Mouse (Mus musculus) kidney, postnatal 25 days (tissue): ENCODE results near the gene Rgs19.

ENCODE experiments used
- DNase-seq, 2 experiments: peaks; one replicate each; pipeline ENCODE4 v3.0.0; 2021; ENCODE audit warnings: mixed read lengths in 2 of 2

Gene Rgs19

GRCm38 (mm10) chr2:181693339-181694280 is at the start of gene Rgs19:
TSS of gene Rgs19 (minus strand) at chr2:181693977.
- DNase-seq, result peak; percentile 77 to 88

GRCm38 (mm10) chr2:181730051-181730450 is 36.3 kb upstream of the Rgs19 start:
- DNase-seq, result no peak

GRCm38 (mm10) chr2:181727659-181728262 is 34.0 kb upstream of the Rgs19 start:
- no peak for DNase-seq

GRCm38 (mm10) chr2:181722213-181722612 is 28.4 kb upstream of the Rgs19 start:
- DNase-seq, result peak in 1 of 2 experiments; percentile 47

- no peak for DNase-seq
These were observed 27.4 kb upstream of the Rgs19 start for GRCm38 (mm10) chr2:181721200-181721599.

GRCm38 (mm10) chr2:181720061-181720460 is 26.3 kb upstream of the Rgs19 start:
- DNase-seq, result no peak

GRCm38 (mm10) chr2:181716991-181717390 is 23.2 kb upstream of the Rgs19 start:
- DNase-seq, result no peak

GRCm38 (mm10) chr2:181715382-181715781 is 21.6 kb upstream of the Rgs19 start:
- no peak for DNase-seq

- DNase-seq, result no peak
These were observed 21.1 kb upstream of the Rgs19 start, which contains the start of gene Oprl1 for GRCm38 (mm10) chr2:181714903-181715326. TSS of gene Oprl1 (plus strand) at chr2:181715016.

- no peak for DNase-seq
These were observed 20.0 kb upstream of the Rgs19 start for GRCm38 (mm10) chr2:181713749-181714148.

GRCm38 (mm10) chr2:181706668-181707067 is 12.9 kb upstream of the Rgs19 start:
- peak in 1 of 2 experiments; percentile 29 for DNase-seq

GRCm38 (mm10) chr2:181698241-181698640 is 4.5 kb upstream of the Rgs19 start, which contains the start of gene Lkaaear1:
TSS of gene Lkaaear1 (minus strand) at chr2:181698442.
- DNase-seq, result no peak

- peak in 1 of 2 experiments; percentile 25 for DNase-seq
These were observed 3.1 kb upstream of the Rgs19 start for GRCm38 (mm10) chr2:181696801-181697420.

- no peak for DNase-seq
These were observed 2.0 kb upstream of the Rgs19 start for GRCm38 (mm10) chr2:181695776-181696175.

GRCm38 (mm10) chr2:181694581-181694980 is 804 bp upstream of the Rgs19 start:
- no peak for DNase-seq

GRCm38 (mm10) chr2:181692304-181692703 is 1.5 kb downstream of the Rgs19 start:
- DNase-seq, result peak in 1 of 2 experiments; percentile 21

- no peak for DNase-seq
These were observed 2.2 kb downstream of the Rgs19 start for GRCm38 (mm10) chr2:181691571-181691970.

- no peak for DNase-seq
These were observed 2.7 kb downstream of the Rgs19 start for GRCm38 (mm10) chr2:181691083-181691482.

- no peak for DNase-seq
These were observed 4.2 kb downstream of the Rgs19 start for GRCm38 (mm10) chr2:181689466-181690160.

- no peak for DNase-seq
These were observed 6.2 kb downstream of the Rgs19 start for GRCm38 (mm10) chr2:181687586-181687985.

- DNase-seq, result no peak
These were observed 8.1 kb downstream of the Rgs19 start for GRCm38 (mm10) chr2:181685686-181686085.

GRCm38 (mm10) chr2:181684713-181685112 is 9.1 kb downstream of the Rgs19 start:
- DNase-seq, result no peak

GRCm38 (mm10) chr2:181683381-181683780 is 10.4 kb downstream of the Rgs19 start:
- no peak for DNase-seq
